Mouse (Mus musculus) stomach, postnatal 0 days (tissue): Measurements from ENCODE around the gene Gfod2. TPM values are rescaled to one million over a fixed set of nuclear protein-coding genes. Genes with fewer than 3 reads are reported as not detected.

Experiments
- ATAC-seq: fragments of 200-750 bp; cut with Nextera tagmentation; 2 replicates; pipeline ENCODE4 v1.8.0; 2017; ENCODE audit not compliant: low FRiP score, low TSS enrichment
- DNase-seq: peaks from one replicate; pipeline ENCODE4 v3.0.0-alpha.2; 2016; ENCODE audit warnings: low spot score
- H3K27ac ChIP-seq: fragments of 300-500 bp; sonication (generic); replicated peaks from 2 replicates; pipeline ENCODE4 v1.5.1; 2014; ENCODE audit warnings: mild to moderate bottlenecking, control low read depth
- H3K27me3 ChIP-seq: fragments of 300-500 bp; sonication (generic); 2 replicates; pipeline ENCODE4 v1.6.1; 2014; ENCODE audit warnings: low read length; ENCODE audit not compliant: control insufficient read depth, insufficient read depth
- H3K36me3 ChIP-seq: fragments of 300-500 bp; sonication (generic); 2 replicates; pipeline ENCODE4 v1.6.1; 2014; ENCODE audit warnings: low read length, mixed read lengths; ENCODE audit not compliant: control insufficient read depth, insufficient read depth
- H3K4me1 ChIP-seq: fragments of 300-500 bp; sonication (generic); replicated peaks from 2 replicates; pipeline ENCODE4 v1.6.1; 2014; ENCODE audit warnings: antibody characterized with exemption; ENCODE audit not compliant: control insufficient read depth, insufficient read depth
- H3K4me2 ChIP-seq: fragments of 300-500 bp; sonication (generic); replicated peaks from 2 replicates; pipeline ENCODE4 v1.6.1; 2014; ENCODE audit warnings: low read depth, mild to moderate bottlenecking, control low read depth, moderate library complexity
- H3K4me3 ChIP-seq: fragments of 300-500 bp; sonication (generic); 2 replicates; pipeline ENCODE4 v1.5.1; 2014; ENCODE audit warnings: low read depth, low read length, control low read depth
- H3K9ac ChIP-seq: fragments of 300-500 bp; sonication (generic); 2 replicates; pipeline ENCODE4 v1.6.1; 2014; ENCODE audit warnings: mild to moderate bottlenecking, low read length, control low read depth, mixed read lengths
- H3K9me3 ChIP-seq: fragments of 300-500 bp; sonication (generic); 2 replicates; pipeline ENCODE4 v1.6.1; 2016; ENCODE audit warnings: low read length; ENCODE audit not compliant: control insufficient read depth
- CTCF ChIP-seq: IDR thresholded peaks from 2 replicates; pipeline ENCODE4 v1.5.1; 2016; ENCODE audit warnings: antibody characterized with exemption, low read depth, mild to moderate bottlenecking, moderate library complexity
- EP300 ChIP-seq: optimal IDR thresholded peaks from 2 replicates; pipeline ENCODE3; 2016; ENCODE audit warnings: antibody characterized with exemption
- WGBS: fragments of 180-500 bp; shearing (Covaris S2); extraction: QIAGEN DNeasy Blood & Tissue Kit; methylation state at CpG from one replicate; pipeline ENCODE4 v1.1.7; 2014; 5-methylcytosine and 5-hydroxymethylcytosine counted together
- polyA plus RNA-seq: library from polyadenylated mRNA; unstranded; fragments of >200 nt; fragmentation: Nextera tagmentation; extraction: Ambion mirVana; gene quantifications from 2 replicates; pipeline ENCODE4 v1.2.1, GENCODE M21; 2015

Gfod2 gene
- polyA plus RNA-seq, 1 experiment from 2014 or later: 14.5 TPM

DNA sequence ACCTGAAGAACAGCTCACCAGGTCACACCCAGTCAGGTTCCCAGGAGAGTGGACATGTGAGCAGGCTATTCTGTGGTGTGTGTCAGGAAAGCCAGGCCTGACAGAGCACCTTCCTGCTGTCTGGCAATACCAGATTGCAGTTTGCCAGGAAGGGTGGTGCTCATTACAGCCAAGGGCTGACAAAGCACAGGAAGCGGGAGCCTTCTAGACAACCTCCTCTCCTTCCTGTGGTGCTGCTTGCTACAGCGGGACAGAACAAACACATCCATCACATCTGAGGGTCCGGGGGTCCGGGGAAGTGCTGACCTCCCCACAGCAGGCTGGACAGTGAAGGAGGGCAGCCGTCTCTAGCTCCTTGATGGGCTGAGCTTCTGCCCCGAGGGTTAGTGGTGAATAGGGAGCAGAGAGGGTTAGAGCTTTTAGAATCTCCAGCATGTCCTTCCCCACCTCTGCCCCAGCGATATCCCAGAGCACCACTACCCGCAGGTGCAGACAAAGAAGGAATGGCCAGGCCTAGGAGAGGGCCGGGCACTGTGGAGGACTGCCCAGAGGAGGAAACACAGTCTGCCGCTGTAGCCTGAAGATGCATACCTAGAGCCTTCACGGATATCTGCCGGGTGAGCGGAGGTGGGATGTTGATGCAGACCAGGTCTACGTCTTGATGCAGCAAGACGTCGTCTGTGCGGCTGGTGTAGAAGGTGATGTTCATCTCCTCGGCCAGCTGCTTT lies 30.9 kb downstream of the Gfod2 start:
- 80% methylated on average over 18 of the region's 18 CpGs for WGBS
- peak overlapping the region; percentile 73 for H3K27ac ChIP-seq
- peak; percentile 83 for ATAC-seq

GRCm38 (mm10) chr8:105725726-105726125 lies 32.7 kb downstream of the Gfod2 start:
- DNase-seq (no peak), ATAC-seq (no peak)
- Histone ChIP-seq H3K27ac (no peak overlapping the region), H3K27me3 (no peaks in the 10 kb centered on the region), H3K4me2 (no peak overlapping the region), H3K9me3 (no peaks in the 10 kb centered on the region), H3K9ac (no peak overlapping the region), H3K4me3 (no peak overlapping the region), H3K4me1 (no peaks in the 10 kb centered on the region), H3K36me3 (no peaks in the 10 kb centered on the region)
- 74% methylated on average over 5 of the region's 5 CpGs for WGBS
- no peak for TF ChIP-seq EP300
- TF ChIP-seq CTCF: no peak

More for the DNA sequence above, 30.9 kb downstream of the Gfod2 start:
- no peak overlapping the region for H3K4me2 ChIP-seq
- H3K9me3 ChIP-seq: no peaks in the 10 kb centered on the region
- H3K27me3 ChIP-seq: no peaks in the 10 kb centered on the region
- no peaks in the 10 kb centered on the region for H3K36me3 ChIP-seq
- no peak overlapping the region for H3K4me3 ChIP-seq
- no peak overlapping the region for H3K9ac ChIP-seq
- no peaks in the 10 kb centered on the region for H3K4me1 ChIP-seq
- DNase-seq: no peak
- TF ChIP-seq CTCF (no peak), EP300 (no peak)

- Histone ChIP-seq H3K4me1 (no peaks in the 10 kb centered on the region), H3K4me2 (no peak overlapping the region), H3K9ac (no peak overlapping the region), H3K27ac (no peak overlapping the region), H3K9me3 (no peaks in the 10 kb centered on the region), H3K4me3 (no peak overlapping the region), H3K27me3 (no peaks in the 10 kb centered on the region), H3K36me3 (no peaks in the 10 kb centered on the region)
- no peak for TF ChIP-seq CTCF
- no peak for TF ChIP-seq EP300
- WGBS: 91% methylated on average over 9 of the region's 9 CpGs
- DNase-seq (no peak), ATAC-seq (no peak)
These were observed 35.6 kb downstream of the Gfod2 start for GRCm38 (mm10) chr8:105722861-105723260.

DNA sequence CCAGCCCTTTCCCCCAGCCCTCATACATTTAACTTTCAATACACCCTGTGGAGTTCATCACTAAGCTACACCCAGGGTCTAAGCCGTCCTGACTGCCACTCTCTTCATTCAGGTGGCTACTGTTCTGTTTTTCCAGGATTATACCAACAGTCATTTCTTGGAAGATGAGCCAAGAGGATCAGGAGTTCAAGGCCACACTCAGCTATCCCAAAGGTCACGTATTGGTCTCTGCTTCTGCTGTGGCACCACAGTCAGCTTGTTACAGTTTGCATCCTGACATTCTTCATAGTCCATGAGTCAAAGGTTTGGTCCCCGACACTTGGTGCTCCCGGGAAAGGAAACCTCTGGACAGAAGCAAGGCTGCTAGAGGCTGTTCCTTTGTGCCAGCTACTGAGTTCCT lies 38.8 kb downstream of the Gfod2 start:
- TF ChIP-seq EP300 (no peak), CTCF (no peak)
- 93% methylated on average over 4 of the region's 4 CpGs for WGBS
- H3K9me3 ChIP-seq: no peaks in the 10 kb centered on the region
- DNase-seq (no peak), ATAC-seq (no peak)
- H3K4me2 ChIP-seq: no peak overlapping the region
- peaks cover 5% of the 10 kb centered on the region; the same call in 1 of the 2 replicates for H3K36me3 ChIP-seq
- no peak overlapping the region for H3K4me3 ChIP-seq
- H3K9ac ChIP-seq: no peak overlapping the region
- H3K27me3 ChIP-seq: no peaks in the 10 kb centered on the region
- no peaks in the 10 kb centered on the region for H3K4me1 ChIP-seq
- H3K27ac ChIP-seq: no peak overlapping the region

DNA sequence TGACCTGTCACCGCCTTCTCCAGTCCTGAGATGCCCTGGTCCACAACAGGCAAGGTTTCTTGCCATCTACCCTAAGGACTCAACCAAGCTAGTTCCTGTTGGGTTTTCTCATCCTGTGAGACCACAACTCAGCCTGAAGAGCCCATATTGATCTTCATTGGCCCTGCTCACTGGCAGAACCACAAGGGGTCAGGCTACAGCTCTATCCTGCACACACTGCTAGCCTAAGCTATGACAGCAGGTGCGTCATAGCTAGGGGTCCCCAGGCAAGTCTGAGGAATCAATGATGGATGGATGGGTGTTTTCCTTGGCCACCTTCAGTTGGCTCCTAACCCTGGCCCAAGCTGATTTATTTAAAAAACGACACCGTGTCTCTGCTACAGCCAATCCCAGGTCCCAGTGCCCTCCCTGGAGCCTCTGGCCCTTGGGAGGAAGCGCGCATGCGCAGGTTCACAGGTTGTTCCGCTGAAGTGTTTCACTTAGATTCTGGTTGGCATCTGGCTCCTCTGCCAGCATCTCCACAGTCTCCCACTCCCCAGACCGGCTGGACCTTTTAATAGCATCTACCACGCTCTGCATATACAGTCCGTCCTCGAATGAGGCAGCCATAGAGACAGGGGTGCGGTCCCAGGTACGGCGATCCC lies 42.0 kb downstream of the Gfod2 start:
- Histone ChIP-seq H3K9ac (no peak overlapping the region), H3K9me3 (no peaks in the 10 kb centered on the region), H3K4me2 (no peak overlapping the region), H3K27me3 (no peaks in the 10 kb centered on the region), H3K4me1 (no peaks in the 10 kb centered on the region), H3K27ac (no peak overlapping the region), H3K4me3 (no peak overlapping the region), H3K36me3 (peaks cover 5% of the 10 kb centered on the region; the same call in 1 of the 2 replicates)
- TF ChIP-seq CTCF: peak; percentile 40; the same call in 1 of the 2 replicates
- no peak for TF ChIP-seq EP300
- ATAC-seq (0 out of 2 replicates have a peak, but pooled peaks have one; percentile 25), DNase-seq (no peak)
- 92% methylated on average over 15 of the region's 15 CpGs for WGBS

GRCm38 (mm10) chr8:105715042-105715441 lies 43.4 kb downstream of the Gfod2 start:
- Histone ChIP-seq H3K4me1 (no peaks in the 10 kb centered on the region), H3K9ac (no peak overlapping the region), H3K9me3 (no peaks in the 10 kb centered on the region), H3K27me3 (no peaks in the 10 kb centered on the region), H3K4me3 (no peak overlapping the region), H3K27ac (peak overlapping the region; percentile 84), H3K4me2 (no peak overlapping the region), H3K36me3 (peaks cover 5% of the 10 kb centered on the region; the same call in 1 of the 2 replicates)
- DNase-seq: no peak
- ATAC-seq: no peak
- TF ChIP-seq EP300 (peak; percentile 88), CTCF (no peak)
- 44% methylated on average over 6 of the region's 6 CpGs for WGBS
